Mouse (Mus musculus) forebrain, embryonic 10.5 days (tissue): ENCODE results near the gene Osbpl8. TPM values are rescaled to one million over a fixed set of nuclear protein-coding genes. Genes with fewer than 3 reads are reported as not detected.
"Not testable (repeated sequence)": the region's sequence is repeated elsewhere in the genome, so short reads cannot be mapped to it uniquely, and the experiment has no call there.

Experiments used
- DNase-seq: peaks from one replicate; pipeline ENCODE4 v3.0.0-alpha.2; 2017; ENCODE audit warnings: low spot score; ENCODE audit errors: extremely low spot score
- H3K27ac ChIP-seq: fragments of 300-500 bp; sonication (generic); 2 replicates; pipeline ENCODE4 v1.5.1; 2016; ENCODE audit warnings: mild to moderate bottlenecking
- H3K27me3 ChIP-seq: fragments of 300-500 bp; sonication (generic); 2 replicates; pipeline ENCODE4 v1.6.1; 2016; ENCODE audit warnings: mild to moderate bottlenecking; ENCODE audit not compliant: poor library complexity, severe bottlenecking
- H3K36me3 ChIP-seq: fragments of 300-500 bp; sonication (generic); replicated peaks from 2 replicates; pipeline ENCODE4 v1.6.1; 2016; ENCODE audit warnings: mild to moderate bottlenecking, moderate library complexity
- H3K4me1 ChIP-seq: fragments of 300-500 bp; sonication (generic); 2 replicates; pipeline ENCODE4 v1.6.1; 2016
- H3K4me3 ChIP-seq: fragments of 300-500 bp; sonication (generic); 2 replicates; pipeline ENCODE4 v1.5.1; 2016; ENCODE audit warnings: mild to moderate bottlenecking, moderate library complexity
- H3K9me3 ChIP-seq: fragments of 300-500 bp; sonication (generic); 2 replicates; pipeline ENCODE4 v1.6.1; 2016; ENCODE audit warnings: mild to moderate bottlenecking, moderate library complexity
- WGBS: fragments of 180-500 bp; shearing (Covaris S2); methylation state at CpG from one replicate; pipeline ENCODE4 v1.1.7; 2016; 5-methylcytosine and 5-hydroxymethylcytosine counted together
- polyA plus RNA-seq: library from polyadenylated mRNA; unstranded; fragments of >200 nt; fragmentation: Nextera tagmentation; extraction: Ambion mirVana; gene quantifications from 2 replicates; pipeline ENCODE4 v1.2.1, GENCODE M21; 2016

The Osbpl8 gene
- polyA plus RNA-seq, 1 experiment from 2014 or later: 8.2 TPM

GRCm38 (mm10) chr10:111178024-111178423 is 13.5 kb downstream of the Osbpl8 start:
- no peaks in the 10 kb centered on the region for H3K27me3 ChIP-seq
- 93% methylated on average over 7 of the region's 7 CpGs for WGBS
- DNase-seq: no peak
- H3K36me3 ChIP-seq: no peaks in the 10 kb centered on the region
- no peak overlapping the region for H3K27ac ChIP-seq
- H3K4me1 ChIP-seq: peaks cover 6% of the 10 kb centered on the region
- H3K4me3 ChIP-seq: no peak overlapping the region
- no peaks in the 10 kb centered on the region for H3K9me3 ChIP-seq

GRCm38 (mm10) chr10:111180633-111181032 is 16.1 kb downstream of the Osbpl8 start:
- no peaks in the 10 kb centered on the region for H3K27me3 ChIP-seq
- WGBS: 32% methylated on average over 3 of the region's 3 CpGs
- no peak overlapping the region for H3K27ac ChIP-seq
- H3K4me3 ChIP-seq: no peak overlapping the region
- no peaks in the 10 kb centered on the region for H3K9me3 ChIP-seq
- no peaks in the 10 kb centered on the region for H3K36me3 ChIP-seq
- peaks cover 13% of the 10 kb centered on the region for H3K4me1 ChIP-seq
- DNase-seq: no peak

- no peak for DNase-seq
- no peaks in the 10 kb centered on the region for H3K27me3 ChIP-seq
- no peak overlapping the region for H3K27ac ChIP-seq
- H3K9me3 ChIP-seq: no peaks in the 10 kb centered on the region
- no peaks in the 10 kb centered on the region for H3K36me3 ChIP-seq
- peaks cover 26% of the 10 kb centered on the region for H3K4me1 ChIP-seq
- H3K4me3 ChIP-seq: no peak overlapping the region
- WGBS: 89% methylated on average over 7 of the region's 7 CpGs
Observed at GRCm38 (mm10) chr10:111183634-111184270, 19.2 kb downstream of the Osbpl8 start.

- 83% methylated on average over 1 of the region's 1 CpGs for WGBS
- Histone ChIP-seq H3K27me3 (no peaks in the 10 kb centered on the region), H3K4me1 (peaks cover 21% of the 10 kb centered on the region), H3K27ac (no peak overlapping the region), H3K36me3 (no peaks in the 10 kb centered on the region), H3K4me3 (no peak overlapping the region), H3K9me3 (no peaks in the 10 kb centered on the region)
- no peak for DNase-seq
Observed at GRCm38 (mm10) chr10:111185574-111186269, 21.2 kb downstream of the Osbpl8 start.

GRCm38 (mm10) chr10:111189022-111189555 is 24.5 kb downstream of the Osbpl8 start:
- no peak for DNase-seq
- Histone ChIP-seq H3K27ac (no peak overlapping the region), H3K4me1 (peaks cover 15% of the 10 kb centered on the region), H3K27me3 (no peaks in the 10 kb centered on the region), H3K9me3 (no peaks in the 10 kb centered on the region), H3K36me3 (no peaks in the 10 kb centered on the region), H3K4me3 (no peak overlapping the region)
- 84% methylated on average over 4 of the region's 4 CpGs for WGBS

GRCm38 (mm10) chr10:111190110-111190795 is 25.7 kb downstream of the Osbpl8 start:
- no peaks in the 10 kb centered on the region for H3K9me3 ChIP-seq
- no peak for DNase-seq
- peaks cover 14% of the 10 kb centered on the region for H3K4me1 ChIP-seq
- H3K36me3 ChIP-seq: no peaks in the 10 kb centered on the region
- H3K27me3 ChIP-seq: no peaks in the 10 kb centered on the region
- H3K27ac ChIP-seq: no peak overlapping the region
- WGBS: 92% methylated on average over 6 of the region's 6 CpGs
- H3K4me3 ChIP-seq: no peak overlapping the region

- H3K27me3 ChIP-seq: no peaks in the 10 kb centered on the region
- no peak overlapping the region for H3K4me3 ChIP-seq
- no peak for DNase-seq
- H3K4me1 ChIP-seq: no peaks in the 10 kb centered on the region
- no peaks in the 10 kb centered on the region for H3K36me3 ChIP-seq
- H3K27ac ChIP-seq: no peak overlapping the region
- H3K9me3 ChIP-seq: no peaks in the 10 kb centered on the region
- WGBS: 80% methylated on average over 4 of the region's 4 CpGs
Observed at GRCm38 (mm10) chr10:111193536-111193935, 29.0 kb downstream of the Osbpl8 start.

GRCm38 (mm10) chr10:111196191-111196590 is 31.6 kb downstream of the Osbpl8 start:
- H3K4me1 ChIP-seq: no peaks in the 10 kb centered on the region
- WGBS: 91% methylated on average over 2 of the region's 2 CpGs
- no peak for DNase-seq
- no peaks in the 10 kb centered on the region for H3K9me3 ChIP-seq
- H3K27ac ChIP-seq: no peak overlapping the region
- no peak overlapping the region for H3K4me3 ChIP-seq
- no peaks in the 10 kb centered on the region for H3K27me3 ChIP-seq
- no peaks in the 10 kb centered on the region for H3K36me3 ChIP-seq

GRCm38 (mm10) chr10:111198705-111199104 is 34.2 kb downstream of the Osbpl8 start:
- DNase-seq, H3K36me3 ChIP-seq, H3K27me3 ChIP-seq, H3K9me3 ChIP-seq, H3K4me1 ChIP-seq, H3K27ac ChIP-seq, H3K4me3 ChIP-seq: not testable (repeated sequence)
- 80% methylated on average over 5 of the region's 5 CpGs for WGBS

GRCm38 (mm10) chr10:111201120-111201519 is 36.6 kb downstream of the Osbpl8 start:
- Histone ChIP-seq H3K4me3 (no peak overlapping the region), H3K4me1 (no peaks in the 10 kb centered on the region), H3K9me3 (no peaks in the 10 kb centered on the region), H3K27me3 (no peaks in the 10 kb centered on the region), H3K27ac (no peak overlapping the region), H3K36me3 (no peaks in the 10 kb centered on the region)
- WGBS: 88% methylated on average over 7 of the region's 7 CpGs
- no peak for DNase-seq

GRCm38 (mm10) chr10:111201666-111202065 is 37.1 kb downstream of the Osbpl8 start:
- Histone ChIP-seq H3K4me1 (no peaks in the 10 kb centered on the region), H3K36me3 (no peaks in the 10 kb centered on the region), H3K4me3 (no peak overlapping the region), H3K27ac (no peak overlapping the region), H3K27me3 (no peaks in the 10 kb centered on the region), H3K9me3 (no peaks in the 10 kb centered on the region)
- WGBS: 90% methylated on average over 4 of the region's 4 CpGs
- DNase-seq: no peak

GRCm38 (mm10) chr10:111204089-111204488 is 39.5 kb downstream of the Osbpl8 start:
- Histone ChIP-seq H3K9me3 (no peaks in the 10 kb centered on the region), H3K27me3 (no peaks in the 10 kb centered on the region), H3K4me3 (no peak overlapping the region), H3K27ac (no peak overlapping the region), H3K36me3 (no peaks in the 10 kb centered on the region), H3K4me1 (no peaks in the 10 kb centered on the region)
- DNase-seq: no peak
- 85% methylated on average over 5 of the region's 5 CpGs for WGBS

GRCm38 (mm10) chr10:111205421-111205820 is 40.9 kb downstream of the Osbpl8 start:
- Histone ChIP-seq H3K4me3 (no peak overlapping the region), H3K4me1 (no peaks in the 10 kb centered on the region), H3K36me3 (no peaks in the 10 kb centered on the region; the same call in 1 of the 2 replicates), H3K27me3 (no peaks in the 10 kb centered on the region), H3K9me3 (no peaks in the 10 kb centered on the region), H3K27ac (no peak overlapping the region)
- WGBS: 92% methylated on average over 2 of the region's 2 CpGs
- DNase-seq: no peak
